In genomic region chr8:93140696-93141095, GRCm38 (mm10) we compare ENCODE assay signal across 8 mouse cellular contexts. TPM values are rescaled to one million over a fixed set of nuclear protein-coding genes. Genes with fewer than 3 reads are reported as not detected.
DNase-seq lines count a peak whose midpoint lies in the region; ATAC-seq lines count a peak whose summit lies in the region.

No protein-coding gene starts in this region.

- peak; percentile 18 for DNase-seq in cerebellum, adult 11 months
- DNase-seq in ovary, postnatal 14 days (ENCODE audit: low spot score): peak; percentile 37
- DNase-seq in ovary, postnatal 36 days (ENCODE audit: low spot score): no peak
- peak; percentile 16 to 40 for DNase-seq in cerebellum, postnatal 36 days
- peak; percentile 41 for DNase-seq in left cerebral cortex, postnatal 4 days
- DNase-seq in right cerebral cortex, postnatal 14 days: peak; percentile 14

- no peak for ATAC-seq in cerebellum, adult (ENCODE audit: insufficient number of reproducible peaks, low FRiP score, low TSS enrichment)
- peak; percentile 65 to 78 for ATAC-seq in hematopoietic stem cell, adult 5-6 weeks (replicated peaks in 1 of 2; ENCODE audit: insufficient read depth in 1 of 2, low FRiP score in 2 of 2, low TSS enrichment in 1 of 2, low read depth in 1 of 2, poor library complexity in 2 of 2, severe bottlenecking in 2 of 2)

- intact Hi-C loops in left cerebral cortex, postnatal 4 days (cut with DNase I): no loop called here

RNA-seq across cellular contexts. Expression of gene Ces1c, which starts 9.6 kb away (rescaled TPM):
- not detected in 2 replicates for total RNA-seq in hematopoietic stem cell, adult 5-6 weeks (2017)
- not detected for total RNA-seq in left cerebral cortex, postnatal 4 days (2021)

RNA-seq across cellular contexts. Expression of gene Ces1d, which starts 56.9 kb away (rescaled TPM):
- 1.3 TPM in 1 of 2 replicates, not detected in the other for total RNA-seq in hematopoietic stem cell, adult 5-6 weeks (2017)
- total RNA-seq in left cerebral cortex, postnatal 4 days (2021): not detected
